Mouse (Mus musculus): ENCODE measurements around the gene Crtam. TPM values are rescaled to one million over a fixed set of nuclear protein-coding genes. Genes with fewer than 3 reads are reported as not detected.
A peak's percentile ranks its signal among the peaks of the same experiment; 100 is the strongest.

The Crtam gene
- polyA plus RNA-seq (2016; fragmentation: Nextera tagmentation; extraction: Ambion mirVana) = 0.17 and 0.18 TPM in 2 replicates

DNA sequence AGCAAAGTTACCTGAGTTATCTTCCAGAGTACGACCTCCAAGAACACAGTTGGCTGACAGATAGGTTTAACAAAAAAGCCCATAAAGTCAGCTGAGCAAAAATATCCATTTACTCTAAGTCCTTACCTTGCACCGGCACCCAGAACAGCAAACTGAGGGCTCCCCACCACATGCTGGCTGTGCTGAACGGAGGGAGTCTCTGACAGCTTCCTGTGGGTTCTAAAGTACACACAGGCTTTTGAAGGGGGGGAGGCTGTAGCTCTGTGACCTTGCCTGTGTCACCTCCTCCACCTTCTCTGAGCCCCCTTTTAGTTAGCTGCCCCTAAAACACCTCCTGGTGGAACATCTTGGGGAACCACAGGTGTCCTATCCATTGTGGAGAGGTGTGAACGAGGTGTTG lies at the start of gene Crtam:
Gene Crtam (minus strand): TSS at position 214 of the 400 bp plus-strand sequence.
- Histone ChIP-seq H3K4me3 (replicated peaks) (no peak within 1 kb of the TSS), H3K9me3 (no peaks in the 10 kb centered on the region), H3K27me3 (no peaks in the 10 kb centered on the region), H3K4me1 (0 out of 2 replicates have a peak, but pooled peaks cover 7% of the 10 kb centered on the region), H3K4me2 (no peak within 1 kb of the TSS), H3K36me3 (replicated peaks) (no peaks in the 10 kb centered on the region), H3K9ac (no peak within 1 kb of the TSS), H3K27ac (no peak within 1 kb of the TSS)
- 84% methylated on average over 4 of the region's 4 CpGs for WGBS
- no peak for ATAC-seq (ENCODE audit: low FRiP score)

- Histone ChIP-seq H3K4me3 (replicated peaks) (no peak overlapping the region), H3K9ac (no peak overlapping the region), H3K4me2 (no peak overlapping the region), H3K4me1 (0 out of 2 replicates have a peak, but pooled peaks cover 8% of the 10 kb centered on the region), H3K36me3 (replicated peaks) (no peaks in the 10 kb centered on the region), H3K27ac (no peak overlapping the region), H3K27me3 (no peaks in the 10 kb centered on the region), H3K9me3 (no peaks in the 10 kb centered on the region)
- ATAC-seq (ENCODE audit: low FRiP score) = no peak
- 89% methylated on average over 9 of the region's 9 CpGs for WGBS
Observed at GRCm38 (mm10) chr9:41054166-41054565, 49.7 kb upstream of the Crtam start.

- no peak for ATAC-seq (ENCODE audit: low FRiP score)
- no peak overlapping the region for H3K9ac ChIP-seq
- 54% methylated on average over 4 of the region's 4 CpGs for WGBS
- H3K4me1 ChIP-seq = 0 out of 2 replicates have a peak, but pooled peaks cover 8% of the 10 kb centered on the region
- no peaks in the 10 kb centered on the region for H3K36me3 ChIP-seq (replicated peaks)
- H3K27ac ChIP-seq = no peak overlapping the region
- H3K9me3 ChIP-seq = no peaks in the 10 kb centered on the region
- no peaks in the 10 kb centered on the region for H3K27me3 ChIP-seq
- no peak overlapping the region for H3K4me3 ChIP-seq (replicated peaks)
- no peak overlapping the region for H3K4me2 ChIP-seq
Observed at GRCm38 (mm10) chr9:41053478-41053877, 49.0 kb upstream of the Crtam start.

DNA sequence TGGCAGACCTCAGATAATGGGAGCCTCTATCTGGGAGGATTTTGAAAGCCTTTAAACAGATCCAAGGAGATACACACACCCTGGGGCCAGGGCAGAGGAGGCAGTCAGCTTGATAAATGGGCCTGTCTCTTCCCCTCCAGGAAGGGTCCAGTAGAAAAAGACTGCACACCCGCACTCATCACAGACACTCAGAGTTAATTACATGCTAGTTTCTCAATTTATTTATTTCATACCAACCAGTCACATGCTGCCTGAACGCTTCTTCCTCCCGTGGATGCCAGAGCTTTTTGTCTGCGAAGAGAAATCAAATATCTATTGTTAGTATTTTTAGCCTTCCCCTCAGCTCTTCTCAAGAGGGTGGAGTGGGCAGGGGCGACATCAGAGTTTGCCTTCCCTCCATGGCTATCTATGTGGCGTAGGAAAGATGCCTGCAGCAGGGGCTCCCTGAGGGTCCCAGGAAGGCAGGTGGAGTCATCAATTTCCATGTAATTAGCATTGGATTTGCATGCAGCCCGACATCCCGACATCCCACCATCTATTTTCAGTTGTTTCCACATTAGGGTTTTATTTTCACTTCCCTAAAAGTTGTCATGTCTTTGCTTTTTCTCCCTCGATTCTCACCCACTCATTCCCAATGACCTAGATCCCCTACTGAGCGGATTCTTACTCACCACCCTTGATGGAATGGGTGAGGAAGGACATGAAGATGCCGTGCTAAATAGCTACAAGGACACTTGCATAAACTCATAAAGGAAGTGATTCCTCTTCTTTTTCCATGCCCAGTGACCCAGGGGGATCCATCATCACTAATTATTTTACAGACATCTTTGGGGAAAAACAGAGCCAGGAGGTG lies 46.9 kb upstream of the Crtam start:
- 71% methylated on average over 11 of the region's 11 CpGs for WGBS
- H3K4me2 ChIP-seq = no peak overlapping the region
- no peaks in the 10 kb centered on the region for H3K27me3 ChIP-seq
- peak overlapping the region; percentile 42; the same call in 1 of the 2 replicates for H3K27ac ChIP-seq
- H3K9me3 ChIP-seq = no peaks in the 10 kb centered on the region
- 0 out of 2 replicates have a peak, but pooled peaks cover 8% of the 10 kb centered on the region for H3K4me1 ChIP-seq
- H3K36me3 ChIP-seq (replicated peaks) = no peaks in the 10 kb centered on the region
- H3K4me3 ChIP-seq (replicated peaks) = no peak overlapping the region
- ATAC-seq (ENCODE audit: low FRiP score) = no peak
- H3K9ac ChIP-seq = no peak overlapping the region

- Histone ChIP-seq H3K4me3 (replicated peaks) (no peak overlapping the region), H3K9ac (no peak overlapping the region), H3K4me2 (no peak overlapping the region), H3K27ac (peak overlapping the region; percentile 19; the same call in 1 of the 2 replicates), H3K9me3 (no peaks in the 10 kb centered on the region), H3K27me3 (no peaks in the 10 kb centered on the region), H3K36me3 (replicated peaks) (no peaks in the 10 kb centered on the region), H3K4me1 (peaks cover 10% of the 10 kb centered on the region; the same call in 1 of the 2 replicates)
- ATAC-seq (ENCODE audit: low FRiP score) = no peak
- 85% methylated on average over 12 of the region's 12 CpGs for WGBS
Observed at GRCm38 (mm10) chr9:41050331-41051079, 46.1 kb upstream of the Crtam start.

GRCm38 (mm10) chr9:41049282-41049681 lies 44.9 kb upstream of the Crtam start:
- Histone ChIP-seq H3K36me3 (replicated peaks) (no peaks in the 10 kb centered on the region), H3K4me2 (no peak overlapping the region), H3K4me3 (replicated peaks) (no peak overlapping the region), H3K27ac (no peak overlapping the region), H3K9ac (no peak overlapping the region), H3K27me3 (no peaks in the 10 kb centered on the region), H3K9me3 (no peaks in the 10 kb centered on the region), H3K4me1 (peaks cover 12% of the 10 kb centered on the region; the same call in 1 of the 2 replicates)
- ATAC-seq (ENCODE audit: low FRiP score) = no peak
- WGBS = 87% methylated on average over 7 of the region's 7 CpGs

- ATAC-seq (ENCODE audit: low FRiP score) = no peak
- 71% methylated on average over 3 of the region's 3 CpGs for WGBS
- Histone ChIP-seq H3K9me3 (no peaks in the 10 kb centered on the region), H3K4me1 (peaks cover 12% of the 10 kb centered on the region; the same call in 1 of the 2 replicates), H3K27ac (no peak overlapping the region), H3K4me3 (replicated peaks) (no peak overlapping the region), H3K4me2 (no peak overlapping the region), H3K36me3 (replicated peaks) (no peaks in the 10 kb centered on the region), H3K9ac (no peak overlapping the region), H3K27me3 (no peaks in the 10 kb centered on the region)
Observed at GRCm38 (mm10) chr9:41048820-41049219, 44.4 kb upstream of the Crtam start.

DNA sequence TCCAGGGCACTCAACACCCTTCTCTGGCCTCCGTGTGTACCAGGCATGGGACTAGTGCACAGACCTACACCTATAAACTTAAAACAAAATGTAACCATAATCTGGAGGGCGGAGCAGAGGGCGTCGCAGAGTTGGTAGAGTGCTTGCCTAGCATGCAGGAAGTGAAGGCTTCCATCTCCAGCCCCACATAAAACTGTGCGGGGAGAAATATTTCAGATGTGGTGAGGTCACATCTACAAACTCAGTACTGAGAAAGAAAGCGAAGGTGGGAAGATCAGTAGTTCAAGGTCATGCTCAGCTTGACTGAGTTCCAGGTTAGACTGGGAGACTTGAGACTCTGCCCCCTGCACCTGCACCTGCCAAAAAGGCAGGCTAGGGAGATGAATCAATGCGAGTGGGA lies 43.8 kb upstream of the Crtam start:
- no peaks in the 10 kb centered on the region for H3K9me3 ChIP-seq
- WGBS = 96% methylated on average over 7 of the region's 7 CpGs
- ATAC-seq (ENCODE audit: low FRiP score) = no peak

DNA sequence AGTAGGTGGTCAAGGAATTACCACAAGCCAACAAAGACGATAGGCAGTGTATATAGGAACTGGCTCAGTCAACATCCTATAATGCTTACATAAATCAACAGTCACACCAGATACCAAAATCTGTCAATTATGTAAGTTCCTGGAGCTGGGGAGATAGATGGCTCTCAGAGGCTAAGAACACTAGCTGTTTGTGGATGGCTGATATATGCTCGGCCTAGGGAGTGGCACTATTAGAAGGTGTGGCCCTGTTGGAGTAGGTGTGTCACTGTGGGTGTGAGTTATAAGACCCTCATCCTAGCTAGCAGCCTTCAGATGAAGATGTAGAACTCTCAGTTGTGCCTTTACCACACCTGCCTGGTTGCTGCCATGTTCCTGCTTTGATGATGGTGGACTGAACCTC lies 43.2 kb upstream of the Crtam start:
- Histone ChIP-seq H3K36me3 (replicated peaks) (no peaks in the 10 kb centered on the region), H3K4me2 (no peak overlapping the region), H3K9ac (no peak overlapping the region), H3K27me3 (no peaks in the 10 kb centered on the region), H3K4me1 (peaks cover 12% of the 10 kb centered on the region; the same call in 1 of the 2 replicates), H3K9me3 (no peaks in the 10 kb centered on the region), H3K27ac (no peak overlapping the region), H3K4me3 (replicated peaks) (no peak overlapping the region)
- no peak for ATAC-seq (ENCODE audit: low FRiP score)
- 91% methylated on average over 2 of the region's 2 CpGs for WGBS

More for the DNA sequence above, 43.8 kb upstream of the Crtam start:
- Histone ChIP-seq H3K27ac (no peak overlapping the region), H3K36me3 (replicated peaks) (no peaks in the 10 kb centered on the region), H3K4me1 (peaks cover 12% of the 10 kb centered on the region; the same call in 1 of the 2 replicates), H3K9ac (no peak overlapping the region), H3K4me3 (replicated peaks) (no peak overlapping the region), H3K27me3 (no peaks in the 10 kb centered on the region), H3K4me2 (no peak overlapping the region)

DNA sequence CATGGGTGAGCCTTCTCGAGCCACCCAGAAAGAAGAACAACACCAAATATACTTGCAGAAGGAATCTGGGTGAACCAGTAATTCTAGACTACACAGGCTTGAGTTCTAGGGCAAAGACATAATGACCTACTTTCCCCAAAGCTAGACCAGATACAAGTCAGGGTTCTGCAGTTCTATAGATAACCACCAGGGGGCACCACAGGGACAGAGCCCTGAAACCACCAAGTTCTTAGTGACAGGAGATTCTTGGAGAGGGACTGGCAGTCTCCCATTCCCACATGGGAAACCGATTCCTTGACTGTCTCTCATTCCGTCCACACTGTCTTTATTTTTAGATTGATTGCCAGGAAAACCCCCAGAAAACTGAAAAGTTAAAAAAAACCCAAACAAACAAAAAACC lies 40.2 kb upstream of the Crtam start:
- no peaks in the 10 kb centered on the region for H3K27me3 ChIP-seq
- no peak overlapping the region for H3K27ac ChIP-seq
- peak; percentile 20; the same call in 1 of the 2 replicates for ATAC-seq (ENCODE audit: low FRiP score)
- no peaks in the 10 kb centered on the region for H3K36me3 ChIP-seq (replicated peaks)
- WGBS = 15% methylated on average over 3 of the region's 3 CpGs
- H3K4me1 ChIP-seq = peaks cover 4% of the 10 kb centered on the region; the same call in 1 of the 2 replicates
- H3K4me3 ChIP-seq (replicated peaks) = no peak overlapping the region
- H3K9me3 ChIP-seq = no peaks in the 10 kb centered on the region
- no peak overlapping the region for H3K9ac ChIP-seq
- no peak overlapping the region for H3K4me2 ChIP-seq

- 87% methylated on average over 5 of the region's 5 CpGs for WGBS
- ATAC-seq (ENCODE audit: low FRiP score) = no peak
Observed at GRCm38 (mm10) chr9:41043641-41044040, 39.2 kb upstream of the Crtam start.

DNA sequence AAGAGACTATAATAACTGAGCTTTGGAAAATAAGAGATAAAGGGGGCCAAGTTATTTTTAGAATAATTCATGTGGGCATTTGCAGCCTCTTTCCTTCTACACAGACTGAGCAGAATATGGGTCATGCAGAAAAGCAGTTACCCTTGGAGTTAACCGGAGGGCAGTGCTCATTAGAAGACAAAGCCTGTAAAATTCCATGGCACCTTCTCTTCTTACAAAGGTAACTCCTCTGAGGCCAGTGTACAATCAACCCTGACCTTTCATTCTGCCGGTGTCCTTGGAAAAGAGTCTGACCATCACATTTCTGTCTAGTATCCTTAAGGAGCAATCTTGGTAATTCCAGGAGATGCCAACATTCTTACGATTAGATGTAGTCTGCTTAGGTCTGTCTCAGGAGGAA lies 37.0 kb upstream of the Crtam start:
- H3K9ac ChIP-seq = no peak overlapping the region

More at GRCm38 (mm10) chr9:41043641-41044040, 39.2 kb upstream of the Crtam start:
- Histone ChIP-seq H3K27ac (no peak overlapping the region), H3K36me3 (replicated peaks) (no peaks in the 10 kb centered on the region), H3K4me3 (replicated peaks) (no peak overlapping the region), H3K9ac (no peak overlapping the region), H3K4me2 (no peak overlapping the region), H3K9me3 (no peaks in the 10 kb centered on the region), H3K4me1 (peaks cover 4% of the 10 kb centered on the region; the same call in 1 of the 2 replicates), H3K27me3 (no peaks in the 10 kb centered on the region)

More for the DNA sequence above, 37.0 kb upstream of the Crtam start:
- H3K4me1 ChIP-seq = peaks cover 4% of the 10 kb centered on the region; the same call in 1 of the 2 replicates
- no peak overlapping the region for H3K4me3 ChIP-seq (replicated peaks)
- no peaks in the 10 kb centered on the region for H3K9me3 ChIP-seq
- 86% methylated on average over 3 of the region's 3 CpGs for whole genome bisulfite sequencing
- ATAC-seq (ENCODE audit: low FRiP score) = no peak
- no peaks in the 10 kb centered on the region for H3K27me3 ChIP-seq
- no peaks in the 10 kb centered on the region for H3K36me3 ChIP-seq (replicated peaks)
- no peak overlapping the region for H3K4me2 ChIP-seq
- no peak overlapping the region for H3K27ac ChIP-seq

Data from forebrain, embryonic 12.5 days (tissue).